Mouse (Mus musculus) left cerebral cortex, adult 8-10 months (tissue): ENCODE measurements around the gene Myh14. TPM values are rescaled to one million over a fixed set of nuclear protein-coding genes. Genes with fewer than 3 reads are reported as not detected.

Experiments used
- DNase-seq, 2 experiments: peaks; one replicate each; pipeline ENCODE4 v3.0.0; 2022; ENCODE audit warnings: low spot score in 2 of 2
- total RNA-seq, 4 experiments: library from RNA; stranded (reverse); gene quantifications; 2 replicates each; pipeline ENCODE4 v1.2.4; 2022

Myh14 gene
- total RNA-seq, 4 experiments from 2014 or later = 26.2 to 34.1 (median 29.1) TPM

GRCm38 (mm10) chr7:44583146-44583545 lies 87.5 kb downstream of the Myh14 start:
- no peak for DNase-seq

GRCm38 (mm10) chr7:44582709-44583108 lies 87.9 kb downstream of the Myh14 start:
- no peak for DNase-seq

- no peak for DNase-seq
Measured at GRCm38 (mm10) chr7:44581637-44582036, 89.0 kb downstream of the Myh14 start.

GRCm38 (mm10) chr7:44576333-44576844 lies 94.3 kb downstream of the Myh14 start:
- no peak for DNase-seq

GRCm38 (mm10) chr7:44572956-44573484 lies 97.6 kb downstream of the Myh14 start:
- no peak for DNase-seq

GRCm38 (mm10) chr7:44572213-44572701 lies 98.4 kb downstream of the Myh14 start, which contains the start of gene Napsa:
TSS of gene Napsa (plus strand) at chr7:44572380.
- DNase-seq = no peak

- no peak for DNase-seq
Measured at GRCm38 (mm10) chr7:44571811-44572210, 98.8 kb downstream of the Myh14 start.

- no peak for DNase-seq
Measured at GRCm38 (mm10) chr7:44570989-44571388, 99.7 kb downstream of the Myh14 start.

GRCm38 (mm10) chr7:44568803-44569202 lies 101.8 kb downstream of the Myh14 start:
- no peak for DNase-seq

GRCm38 (mm10) chr7:44565414-44565813 lies 105.2 kb downstream of the Myh14 start:
- DNase-seq = no peak

- DNase-seq = no peak
Measured at GRCm38 (mm10) chr7:44564486-44564885, 106.2 kb downstream of the Myh14 start.

GRCm38 (mm10) chr7:44563284-44563683 lies 107.4 kb downstream of the Myh14 start:
- no peak for DNase-seq

GRCm38 (mm10) chr7:44560435-44561400 lies 109.9 kb downstream of the Myh14 start:
- peak in 1 of 2 experiments; percentile 74 for DNase-seq

GRCm38 (mm10) chr7:44557629-44558028 lies 113.0 kb downstream of the Myh14 start:
- DNase-seq = no peak

Other genes with a start within 250 kb of the Myh14 start
- 100 to 1,000 TPM; 272 to 301 (median 284) TPM for gene Lrrc4b, start 241.8 kb downstream of the Myh14 start, total RNA-seq
- gene Aspdh, start 205.5 kb downstream of the Myh14 start, total RNA-seq = 1 to 10 TPM; 5.2 to 9.7 (median 6.4) TPM
- gene Josd2, start 202.9 kb downstream of the Myh14 start, total RNA-seq = 10 to 100 TPM; 84.0 to 90.6 (median 87.5) TPM
- gene Emc10, start 174.3 kb downstream of the Myh14 start, total RNA-seq = 100 to 1,000 TPM; 186 to 208 (median 193) TPM
- 10 to 100 TPM; 19.7 to 22.5 (median 20.8) TPM for gene Fam71e1, start 174.3 kb downstream of the Myh14 start, total RNA-seq
- 1 to 10 TPM in 2 of 4 experiments, under 1 TPM in 2; 0.63 to 2.2 (median 1.4) TPM for gene Mybpc2, start 146.2 kb downstream of the Myh14 start, total RNA-seq
- under 1 TPM in 1 of 4 experiments, not detected in 3; 0.22 TPM for gene Spib, start 138.8 kb downstream of the Myh14 start, total RNA-seq
- 10 to 100 TPM; 10.5 to 13.8 (median 12.8) TPM for gene Pold1, start 122.0 kb downstream of the Myh14 start, total RNA-seq
- gene Nr1h2, start 116.9 kb downstream of the Myh14 start, total RNA-seq = 10 to 100 TPM; 61.1 to 71.4 (median 64.3) TPM
- gene Napsa, start 98.5 kb downstream of the Myh14 start, total RNA-seq = not detected
- gene Kcnc3, start 80.2 kb downstream of the Myh14 start, total RNA-seq = 10 to 100 TPM; 85.4 to 98.3 (median 97.3) TPM
- not detected for gene Izumo2, start 37.9 kb upstream of the Myh14 start, total RNA-seq
- gene Vrk3, start 77.6 kb upstream of the Myh14 start, total RNA-seq = 10 to 100 TPM; 26.8 to 33.5 (median 30.9) TPM
- under 1 TPM; 0.23 to 0.55 (median 0.42) TPM for gene Zfp473, start 80.2 kb upstream of the Myh14 start, total RNA-seq
- 10 to 100 TPM; 28.7 to 31.4 (median 30.2) TPM for gene Nup62, start 145.2 kb upstream of the Myh14 start, total RNA-seq
- 1 to 10 TPM; 2.1 to 8.4 (median 5.8) TPM for gene Il4i1, start 145.5 kb upstream of the Myh14 start, total RNA-seq
- gene Atf5, start 145.8 kb upstream of the Myh14 start, total RNA-seq = 10 to 100 TPM; 23.8 to 26.8 (median 24.2) TPM
- gene Akt1s1, start 178.1 kb upstream of the Myh14 start, total RNA-seq = 10 to 100 TPM; 53.8 to 68.8 (median 64.7) TPM
- gene Tbc1d17, start 178.2 kb upstream of the Myh14 start, total RNA-seq = 10 to 100 TPM; 76.4 to 88.3 (median 82.2) TPM
- 10 to 100 TPM; 23.9 to 27.0 (median 24.4) TPM for gene Pnkp, start 186.3 kb upstream of the Myh14 start, total RNA-seq
- gene Ptov1, start 198.9 kb upstream of the Myh14 start, total RNA-seq = 100 to 1,000 TPM; 277 to 305 (median 293) TPM
- gene Med25, start 221.9 kb upstream of the Myh14 start, total RNA-seq = 10 to 100 TPM; 80.5 to 97.9 (median 88.4) TPM
- gene Fuz, start 225.2 kb upstream of the Myh14 start, total RNA-seq = 10 to 100 TPM; 21.8 to 28.6 (median 24.0) TPM